Mouse (Mus musculus) heart, postnatal 36 days (tissue): ENCODE measurements at regions not wholly inside any gene's neighbourhood (a gene's known extent, or its start where the extent isn't known, plus 50 kb on each side); places are given as distances from the start of the nearest gene placed in this dataset.

Experiments used
- DNase-seq, 2 experiments: peaks; one replicate each; pipeline ENCODE4 v3.0.0; 2021 to 2022
- intact Hi-C: fragments of 180-260 bp; cut with DNase I; formaldehyde crosslinking; loops from one replicate; pipeline ENCODE4 v1.15.1; 2025

- peak; percentile 26 to 32 for DNase-seq
- intact Hi-C loops = loop anchor here (2.0 to 10.0 kb wide), 3 partner anchors 75 to 233 kb away; no protein-coding TSS in a partner anchor
Measured at GRCm38 (mm10) chr9:24937731-24938130, 151.5 kb upstream of the Gm10181 start.

- DNase-seq = no peak
- intact Hi-C loops = loop anchor here (5.0 kb wide), 1 partner anchor 34 kb away; no protein-coding TSS in a partner anchor
Measured at GRCm38 (mm10) chr9:24942943-24943342, 146.3 kb upstream of the Gm10181 start.

- no peak for DNase-seq
- intact Hi-C loops = loop anchor here (5.0 kb wide), 1 partner anchor 33 kb away; no protein-coding TSS in a partner anchor
Measured at GRCm38 (mm10) chr9:24943830-24944229, 145.4 kb upstream of the Gm10181 start.

- intact Hi-C loops = no loop called here
- DNase-seq = no peak
Measured at GRCm38 (mm10) chr9:24952516-24952915, 136.7 kb upstream of the Gm10181 start.

GRCm38 (mm10) chr9:24955641-24956040, 133.6 kb upstream of the Gm10181 start:
- intact Hi-C loops = no loop called here
- DNase-seq = no peak

GRCm38 (mm10) chr9:24956566-24956965, 132.7 kb upstream of the Gm10181 start:
- DNase-seq = no peak
- intact Hi-C loops = no loop called here

- DNase-seq = no peak
- intact Hi-C loops = no loop called here
Measured at GRCm38 (mm10) chr9:24963290-24963689, 125.9 kb upstream of the Gm10181 start.

GRCm38 (mm10) chr9:24967571-24967970, 121.7 kb upstream of the Gm10181 start:
- no peak for DNase-seq
- intact Hi-C loops = no loop called here

GRCm38 (mm10) chr9:24974021-24974741, 115.0 kb upstream of the Gm10181 start:
- intact Hi-C loops = no loop called here
- DNase-seq = peak; percentile 52 to 61

- DNase-seq = no peak
- intact Hi-C loops = no loop called here
Measured at GRCm38 (mm10) chr9:24982796-24983195, 106.4 kb upstream of the Gm10181 start.

GRCm38 (mm10) chr9:24994491-24994890, 94.7 kb upstream of the Gm10181 start:
- intact Hi-C loops = no loop called here
- peak in 1 of 2 experiments; percentile 8 for DNase-seq

- DNase-seq = no peak
- intact Hi-C loops = loop anchor here (5.0 kb wide), 1 partner anchor 44 kb away; no protein-coding TSS in a partner anchor
Measured at GRCm38 (mm10) chr9:25021095-25021691, 68.0 kb upstream of the Gm10181 start.

GRCm38 (mm10) chr9:25022439-25022838, 66.8 kb upstream of the Gm10181 start:
- DNase-seq = no peak
- intact Hi-C loops = loop anchor here (5.0 kb wide), 1 partner anchor 45 kb away; no protein-coding TSS in a partner anchor

- intact Hi-C loops = loop anchor here (5.0 kb wide), 1 partner anchor 47 kb away; no protein-coding TSS in a partner anchor
- no peak for DNase-seq
Measured at GRCm38 (mm10) chr9:25024486-25024885, 64.7 kb upstream of the Gm10181 start.

- intact Hi-C loops = loop anchor here (2.0 to 5.0 kb wide), 2 partner anchors 91 to 250 kb away; no protein-coding TSS in a partner anchor
- DNase-seq = peak; percentile 69
Measured at GRCm38 (mm10) chr9:25027581-25027980, 61.6 kb upstream of the Gm10181 start.

GRCm38 (mm10) chr9:25028305-25028704, 60.9 kb upstream of the Gm10181 start:
- no peak for DNase-seq
- intact Hi-C loops = loop anchor here (5.0 kb wide), 1 partner anchor 251 kb away; no protein-coding TSS in a partner anchor

GRCm38 (mm10) chr9:25031466-25031865, 57.8 kb upstream of the Gm10181 start:
- intact Hi-C loops = no loop called here
- DNase-seq = no peak
